Mouse (Mus musculus) adrenal gland, postnatal 36 days (tissue): ENCODE measurements around the gene Dcp1b. TPM values are rescaled to one million over a fixed set of nuclear protein-coding genes. Genes with fewer than 3 reads are reported as not detected.
A peak's percentile ranks its signal among the peaks of the same experiment; 100 is the strongest.

Source experiments
- DNase-seq, 2 experiments: peaks; one replicate each; pipeline ENCODE4 v3.0.0; 2021; ENCODE audit warnings: mixed read lengths in 1 of 2
- long read RNA-seq, 2 experiments: library from polyadenylated mRNA; stranded (forward); transcript quantifications; one replicate each; pipeline ENCODE4 v2.0.0; 2021; ENCODE audit warnings: borderline sequencing depth in 2 of 2
- total RNA-seq, 2 experiments: library from RNA; stranded (reverse); gene quantifications; 2 replicates each; pipeline ENCODE4 v1.2.3; 2021

The Dcp1b gene
- 10 to 100 TPM; 12.1 to 13.4 TPM for total RNA-seq
- long read RNA-seq, experiment 1, partial matches to known transcripts: 12 of 19 reads
- long read RNA-seq, experiment 1, other reads (novel, unspliced or antisense): 3 of 19 reads
- long read RNA-seq, experiment 2, partial matches to known transcripts: 4 of 8 reads
- long read RNA-seq, experiment 2, other reads (novel, unspliced or antisense): 0 of 8 reads

DNA sequence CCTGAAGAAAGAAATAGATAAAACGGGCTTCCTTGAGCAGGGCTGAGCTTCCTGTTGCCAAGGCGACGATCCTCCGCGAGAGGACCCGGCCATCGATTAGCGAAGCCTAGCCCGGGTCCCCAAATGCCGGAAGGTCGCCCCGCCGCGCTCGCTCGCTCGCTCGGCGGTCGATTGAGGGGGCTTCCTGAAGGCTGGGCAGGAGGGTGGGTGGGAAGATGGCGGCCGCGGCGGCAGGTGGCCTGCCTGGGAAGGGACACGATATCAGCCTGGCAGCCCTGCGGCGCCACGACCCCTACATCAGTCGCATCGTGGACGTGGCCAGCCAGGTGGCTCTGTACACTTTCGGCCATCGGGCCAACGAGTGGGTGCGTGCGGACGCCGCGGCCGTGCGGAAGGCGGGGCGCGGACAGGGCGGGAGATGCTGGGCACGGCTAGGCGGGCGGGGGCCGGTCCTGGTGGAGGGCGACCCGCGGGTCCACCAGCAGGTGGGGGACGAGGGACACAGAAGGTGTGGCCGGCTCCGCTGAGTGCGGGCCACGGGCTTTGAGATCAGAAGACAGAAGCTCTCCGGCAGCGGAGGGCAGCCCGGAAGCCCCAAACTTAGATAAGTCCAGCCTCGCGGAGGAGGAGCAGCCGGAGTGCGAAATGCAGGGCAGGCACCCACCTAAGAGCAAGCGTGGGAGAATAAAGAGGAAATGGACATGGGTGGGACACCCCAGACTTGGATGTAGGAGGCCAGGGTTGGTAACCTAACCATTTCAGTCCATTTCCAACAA lies at the start of gene Dcp1b:
Gene Dcp1b, plus strand, starts transcription at position 176 of the 776 bp plus-strand sequence.
- peak; percentile 90 to 95 for DNase-seq

DNA sequence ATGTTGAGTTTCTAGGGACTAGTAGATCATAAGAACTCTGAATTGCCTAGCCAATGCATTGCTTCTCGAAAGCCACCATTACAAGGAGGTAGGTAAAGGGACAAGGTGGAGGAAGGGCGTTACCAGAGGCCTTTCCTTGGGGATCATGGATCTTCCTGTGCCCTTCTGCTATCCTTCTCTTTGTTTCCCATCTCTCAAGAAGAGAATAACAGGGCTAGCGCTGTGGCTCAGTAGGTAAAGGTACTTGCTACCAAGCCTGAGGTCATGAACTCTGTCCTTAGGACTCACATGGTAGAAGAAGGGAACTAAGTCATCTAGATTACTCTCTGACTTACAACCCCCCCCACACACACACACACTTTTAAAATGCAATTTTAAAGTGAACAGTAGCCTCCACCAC lies 48.1 kb upstream of the Dcp1b start:
- DNase-seq: no peak

DNA sequence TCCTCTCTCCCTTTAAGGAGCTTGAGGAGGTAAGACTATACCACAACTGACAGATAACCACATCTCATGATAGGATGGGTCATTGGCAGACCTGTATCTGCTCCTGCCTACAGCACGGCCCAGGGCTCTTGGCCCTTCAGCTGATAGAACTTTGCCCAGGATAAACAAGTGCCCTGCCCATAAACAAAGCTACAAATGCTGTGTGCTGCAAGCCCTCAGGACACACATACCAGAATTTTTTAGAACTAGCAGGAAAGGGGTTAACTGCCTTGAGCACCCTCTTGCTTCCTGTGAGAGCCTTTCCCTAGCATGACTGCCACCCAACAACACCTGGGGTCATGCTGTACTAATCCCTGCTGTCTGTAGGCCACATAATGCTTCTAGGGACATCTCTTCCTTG lies 47.0 kb upstream of the Dcp1b start:
- DNase-seq: no peak

DNA sequence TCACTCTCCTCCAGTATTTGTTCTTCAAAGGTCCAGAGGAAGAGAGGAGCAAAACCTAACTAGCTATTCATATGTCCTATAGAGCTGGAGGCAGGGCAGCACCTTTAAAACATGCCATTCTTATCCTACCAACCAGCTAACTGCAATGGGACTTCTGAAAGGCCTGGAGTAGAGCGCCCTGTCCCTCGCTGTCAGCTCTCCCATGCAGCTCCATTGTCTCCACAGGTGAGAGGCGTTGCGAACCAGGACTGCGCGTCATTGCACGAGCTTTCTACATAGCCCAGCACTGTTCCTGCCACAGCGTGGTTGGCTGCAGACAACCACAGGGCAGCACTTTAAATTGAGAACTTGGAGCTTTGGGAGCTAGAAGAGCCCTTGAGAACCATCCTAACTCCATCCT lies 46.5 kb upstream of the Dcp1b start:
- no peak for DNase-seq

DNA sequence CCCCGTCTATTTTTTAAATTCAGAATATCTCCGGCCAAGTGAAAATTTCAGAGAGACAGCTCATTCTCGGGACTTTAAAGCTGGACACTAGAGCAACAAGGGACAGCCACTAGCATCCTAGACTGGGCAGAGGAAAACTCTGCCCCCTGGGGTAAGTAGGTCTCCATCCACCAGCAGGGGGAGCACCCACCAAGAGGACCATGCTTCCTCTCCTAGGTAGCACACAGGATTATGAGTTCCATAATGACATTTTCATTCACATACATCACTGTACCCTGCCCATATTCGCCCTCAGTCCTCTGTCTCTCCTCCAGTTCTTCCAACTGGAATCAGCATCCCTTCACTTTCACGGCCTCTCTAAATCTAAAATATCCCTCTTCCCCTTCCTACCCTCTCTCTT lies 45.4 kb upstream of the Dcp1b start:
- DNase-seq: peak; percentile 80 to 87

DNA sequence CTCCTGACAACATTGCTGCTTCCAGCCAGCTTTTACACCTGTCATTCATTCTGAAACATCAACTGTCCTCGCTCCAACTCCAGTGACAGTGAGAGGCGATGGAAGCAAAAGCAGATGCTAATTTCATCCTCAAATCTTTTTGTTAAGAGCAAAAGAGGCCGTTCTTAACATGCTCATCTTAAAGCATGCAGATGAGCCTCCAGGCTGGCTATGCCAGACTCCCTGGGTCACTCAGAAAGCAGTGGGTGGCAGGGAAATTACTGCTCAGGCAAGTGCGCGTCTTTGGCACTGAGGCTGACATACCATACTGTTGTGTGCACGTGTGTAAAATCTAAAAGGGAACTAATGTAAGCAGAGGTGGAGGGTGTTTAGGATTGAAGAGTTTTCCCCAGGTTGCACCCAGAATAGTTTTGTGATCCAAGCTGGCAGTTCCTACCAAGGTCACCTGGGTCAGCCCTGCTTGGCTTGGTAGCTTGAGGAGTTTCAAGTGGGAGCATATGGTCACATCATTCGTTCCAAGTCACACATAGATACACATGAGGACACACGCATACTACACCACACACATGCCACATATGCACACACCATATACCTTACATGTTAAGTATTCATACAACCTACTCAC lies 42.8 kb upstream of the Dcp1b start:
- DNase-seq: no peak

DNA sequence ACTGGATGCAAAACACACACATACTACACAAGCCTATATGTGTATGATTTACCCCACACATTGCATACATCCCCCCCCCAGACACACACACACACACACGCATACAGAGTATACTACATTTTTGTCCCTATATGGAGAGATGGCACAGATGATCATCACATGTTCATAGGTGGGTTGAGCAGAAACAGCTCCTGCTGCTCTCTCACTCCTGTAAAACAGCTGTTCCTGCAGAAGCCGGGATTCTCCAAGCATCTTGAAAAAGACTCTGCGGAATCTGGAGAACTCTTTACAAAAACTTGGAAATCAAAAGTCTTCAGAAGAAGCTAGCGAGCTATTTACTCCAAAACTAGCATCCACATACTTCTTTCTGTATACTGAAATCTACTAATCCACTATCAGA lies 42.2 kb upstream of the Dcp1b start:
- DNase-seq: no peak

DNA sequence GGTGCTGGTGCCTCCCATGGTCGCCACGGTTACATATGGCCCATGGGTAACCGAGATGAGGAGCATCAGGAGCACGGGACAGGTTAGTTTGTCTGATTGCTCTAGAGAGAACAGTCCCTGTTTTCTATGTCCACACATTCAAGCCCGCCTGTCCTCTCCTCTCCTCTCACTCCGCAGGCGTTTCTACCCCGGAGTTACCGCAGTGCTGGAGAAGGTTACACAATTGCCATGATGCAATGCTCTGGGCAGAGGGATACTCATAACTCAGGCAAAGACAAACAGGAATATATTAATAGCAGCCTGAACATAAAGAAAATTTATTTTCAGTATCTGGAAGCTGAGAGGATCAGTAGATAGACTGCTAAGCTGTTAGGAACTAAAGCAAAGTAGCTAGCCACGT lies 37.3 kb upstream of the Dcp1b start:
- DNase-seq: peak; percentile 18 to 43

DNA sequence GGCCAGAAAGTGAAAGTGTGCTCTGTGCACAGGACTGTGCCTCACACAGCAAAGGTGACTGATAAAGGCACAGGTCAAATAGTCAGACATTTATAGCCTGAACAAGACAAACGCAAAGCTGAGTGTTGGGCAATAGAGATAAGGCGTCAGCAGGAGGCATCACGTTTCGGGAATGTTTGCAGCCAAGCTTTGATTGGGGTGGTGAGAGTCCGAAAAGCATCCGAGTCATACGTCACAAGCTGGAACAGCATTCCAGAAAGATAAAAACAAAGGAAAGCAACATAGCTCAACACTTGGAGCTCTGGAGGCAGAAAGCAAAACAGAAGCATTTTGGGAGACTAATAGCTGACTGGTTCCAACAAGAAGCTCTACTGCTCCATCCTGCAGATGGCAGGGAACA lies 35.5 kb upstream of the Dcp1b start:
- DNase-seq: no peak

DNA sequence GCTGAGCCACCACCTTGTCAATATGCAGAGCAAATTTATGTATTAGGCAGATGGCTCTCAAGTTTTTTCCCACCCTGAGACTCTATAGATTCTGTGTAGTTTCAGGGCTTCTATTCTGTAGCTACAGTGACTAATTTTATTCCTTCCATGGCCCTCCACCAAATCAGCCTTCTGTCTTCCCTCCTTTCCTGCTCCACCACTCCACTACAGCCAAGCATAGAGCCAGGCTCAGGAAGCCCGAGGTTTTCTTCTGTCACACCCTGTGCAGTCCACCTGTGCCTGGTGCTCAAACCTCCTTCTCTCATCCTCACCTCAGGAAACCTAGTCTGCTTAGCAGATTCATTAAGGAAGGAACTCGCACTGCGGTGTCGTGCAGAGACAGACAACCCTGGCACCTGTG lies 29.9 kb upstream of the Dcp1b start:
- DNase-seq: no peak

DNA sequence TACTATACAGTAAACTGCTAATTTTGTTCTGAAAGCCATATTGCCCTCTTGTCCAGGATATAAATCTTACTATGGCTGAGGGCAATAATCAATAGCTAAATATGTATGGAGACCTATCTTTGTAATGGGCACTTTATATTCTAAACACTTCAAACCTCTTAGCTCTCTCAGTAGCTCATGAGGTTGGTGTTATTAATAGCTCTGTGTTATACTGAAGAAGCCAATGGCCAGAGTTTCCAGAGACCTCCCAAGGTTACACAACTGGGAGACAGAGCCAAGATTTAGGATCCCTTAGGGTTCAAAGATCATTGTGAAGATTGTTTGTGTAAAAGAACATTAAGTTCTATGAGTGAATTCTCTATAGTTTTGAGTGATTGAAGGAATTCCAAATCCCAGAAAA lies 9.4 kb upstream of the Dcp1b start:
- DNase-seq: no peak

DNA sequence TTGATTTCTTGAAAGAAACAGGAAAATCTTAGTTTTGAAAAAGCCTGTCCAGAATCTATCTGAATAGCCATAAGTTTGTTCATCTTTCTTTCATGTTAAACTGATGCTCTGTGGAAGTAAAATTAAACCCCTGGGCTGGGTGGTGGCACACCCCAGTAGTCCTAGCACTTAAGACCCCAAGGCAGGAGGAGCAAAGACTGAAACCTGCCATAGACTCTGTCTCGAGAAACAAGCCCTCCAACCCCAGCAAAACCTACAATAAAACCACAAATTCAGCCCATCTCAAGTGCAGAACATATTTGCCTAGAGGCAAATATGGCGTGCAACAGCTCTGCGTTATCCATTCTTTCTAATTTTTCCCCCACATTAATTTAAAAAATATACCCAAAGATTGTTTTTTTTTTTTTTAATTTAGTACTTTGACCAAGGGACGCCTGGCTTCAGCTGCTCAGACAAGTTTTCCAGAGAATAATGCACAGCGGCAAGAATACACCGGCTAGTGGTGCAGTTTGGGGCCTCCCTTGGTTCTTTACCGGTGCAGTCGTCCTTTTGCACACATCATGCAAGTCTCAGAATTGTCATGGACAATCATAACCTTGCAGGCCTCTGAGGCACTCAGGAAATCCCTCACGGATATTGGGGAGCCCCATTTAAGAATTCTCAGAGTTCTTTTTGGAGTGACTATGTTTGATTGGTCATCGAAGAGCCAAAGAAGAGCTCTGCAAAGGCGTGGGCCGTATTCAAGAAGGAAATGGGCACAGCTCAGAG lies 562 bp upstream of the Dcp1b start:
- DNase-seq: no peak

DNA sequence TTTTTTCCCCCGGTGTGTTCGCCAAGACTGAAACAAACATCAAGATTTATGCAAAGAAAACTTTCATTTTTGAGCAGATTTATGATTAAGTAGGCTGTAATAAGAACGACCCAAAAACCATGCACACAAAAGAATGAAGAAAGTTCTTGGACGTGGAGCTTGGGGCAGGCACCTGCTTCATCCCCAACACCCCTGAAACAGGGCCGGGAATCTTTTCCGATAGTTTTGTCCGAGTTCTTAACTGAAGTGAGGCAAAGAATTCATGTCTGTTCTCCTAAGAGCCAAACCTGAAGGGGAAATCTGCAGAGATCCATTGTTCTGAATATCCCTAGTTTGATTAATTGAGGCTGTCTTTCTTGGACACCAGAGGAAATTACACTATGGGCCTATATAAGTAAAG lies 1.1 kb downstream of the Dcp1b start:
- no peak for DNase-seq

DNA sequence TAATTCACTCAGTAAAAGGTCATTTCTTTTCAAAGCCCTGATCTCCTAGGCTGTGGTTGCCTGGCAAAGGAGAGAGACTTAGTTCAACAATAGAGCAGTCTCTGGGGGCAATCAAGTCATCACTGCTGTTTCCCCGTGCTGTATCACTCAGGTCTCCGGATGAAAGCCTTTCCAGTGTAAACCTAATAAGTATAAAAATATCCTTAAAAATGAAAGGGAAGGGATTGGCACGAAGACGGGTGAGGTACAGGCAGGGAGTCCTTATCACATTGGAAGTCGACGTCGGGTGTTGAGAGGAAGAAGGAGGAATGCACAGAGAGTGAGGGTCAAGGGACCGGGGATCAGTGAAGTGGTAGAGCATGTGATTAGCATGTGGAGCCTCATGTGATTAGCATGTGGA lies 2.0 kb downstream of the Dcp1b start:
- DNase-seq: peak in 1 of 2 experiments; percentile 21

DNA sequence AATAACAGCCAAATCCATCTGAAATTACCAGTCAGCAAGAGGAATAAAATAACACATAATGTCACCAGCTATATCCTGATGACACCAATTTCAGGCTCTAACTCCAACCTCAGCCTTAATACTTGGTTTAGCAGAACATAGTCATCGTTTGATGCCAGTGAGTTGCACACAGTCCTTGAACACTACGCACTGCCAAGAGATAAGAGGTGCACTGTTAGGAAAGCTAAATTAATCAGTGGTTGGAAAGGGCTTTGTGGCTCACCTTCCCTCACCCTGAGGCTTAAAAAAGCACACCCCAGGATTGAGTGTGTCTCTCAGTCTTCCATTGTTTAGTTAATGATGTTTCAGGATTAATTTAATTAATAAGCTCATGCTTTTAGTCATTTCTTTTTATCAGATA lies 5.1 kb downstream of the Dcp1b start:
- peak in 1 of 2 experiments; percentile 38 for DNase-seq

DNA sequence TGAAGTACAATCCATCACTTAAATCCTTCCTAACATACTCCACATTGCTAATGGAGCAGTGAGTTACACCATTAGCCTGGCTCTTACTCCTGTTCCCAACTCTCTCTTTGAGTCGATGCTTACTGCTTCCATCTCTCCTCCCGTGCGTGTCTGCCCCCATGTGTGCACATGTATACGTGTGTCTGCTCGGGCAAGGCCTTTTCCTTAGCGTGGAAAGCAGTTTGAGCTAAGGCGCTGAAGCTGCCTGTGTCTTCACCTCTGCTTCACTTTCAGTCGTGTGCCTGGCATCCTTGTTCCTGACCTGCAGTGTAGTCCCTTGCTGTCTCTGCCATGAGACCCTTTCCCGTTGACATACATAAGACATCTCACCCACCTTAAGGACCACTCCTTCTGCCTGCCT lies 7.2 kb downstream of the Dcp1b start:
- no peak for DNase-seq

DNA sequence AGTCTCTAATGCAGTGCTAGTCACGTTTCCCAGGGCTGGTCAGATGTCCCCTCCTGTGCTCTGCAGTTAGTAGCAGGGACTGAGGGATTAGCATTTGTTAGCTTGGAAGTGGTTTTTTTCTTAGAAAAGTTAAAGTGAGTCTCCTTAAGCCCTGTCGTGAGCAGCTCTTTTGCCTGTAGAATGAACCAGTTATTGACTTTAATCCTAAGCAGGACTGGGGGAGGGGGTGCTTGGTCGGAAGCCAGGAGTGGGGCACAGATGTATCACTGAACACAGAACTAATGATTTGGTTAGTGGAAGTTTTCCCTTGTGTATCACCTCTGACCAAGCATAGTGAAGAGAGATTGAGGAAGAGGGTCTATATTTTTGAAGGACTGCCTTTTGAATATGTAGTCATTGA lies 8.7 kb downstream of the Dcp1b start:
- DNase-seq: no peak

DNA sequence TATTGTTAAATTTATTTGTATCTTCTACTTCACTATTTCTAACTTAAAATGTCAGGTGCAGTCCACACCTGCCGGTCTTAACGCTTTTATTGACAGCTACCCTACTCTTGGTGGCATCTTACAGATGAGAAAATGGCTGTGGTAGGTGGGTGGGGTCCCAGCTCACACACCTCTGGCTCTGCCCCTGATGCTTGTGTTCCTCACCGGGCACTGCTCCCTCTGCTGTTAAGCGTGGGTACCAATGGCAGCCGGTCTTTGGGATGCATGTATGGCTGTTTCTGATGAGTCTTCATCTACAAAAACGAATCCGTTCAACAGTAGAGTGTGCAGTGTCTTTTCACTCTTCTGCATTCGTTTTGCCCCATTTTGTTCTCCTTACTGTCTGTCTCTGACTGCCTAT lies 11.6 kb downstream of the Dcp1b start:
- no peak for DNase-seq

DNA sequence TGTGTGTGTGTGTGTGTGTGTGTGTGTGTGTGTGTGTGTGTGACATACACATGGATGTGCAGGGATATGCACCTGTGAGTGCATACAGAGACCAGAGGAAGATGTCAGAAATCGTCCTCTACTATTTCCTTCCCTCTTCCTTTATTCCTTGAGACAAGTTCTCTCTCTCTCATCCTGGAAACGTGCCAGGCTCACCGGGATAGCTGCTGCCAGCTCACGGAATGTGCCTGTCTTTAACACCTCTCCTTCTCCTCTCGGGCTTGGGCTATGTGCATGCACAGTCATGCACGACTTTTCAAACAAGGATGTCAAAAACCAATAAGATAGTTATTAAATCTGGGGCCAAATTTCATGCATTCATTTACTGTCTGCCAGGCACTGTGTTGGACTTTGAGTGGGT lies 12.6 kb downstream of the Dcp1b start:
- DNase-seq: no peak

DNA sequence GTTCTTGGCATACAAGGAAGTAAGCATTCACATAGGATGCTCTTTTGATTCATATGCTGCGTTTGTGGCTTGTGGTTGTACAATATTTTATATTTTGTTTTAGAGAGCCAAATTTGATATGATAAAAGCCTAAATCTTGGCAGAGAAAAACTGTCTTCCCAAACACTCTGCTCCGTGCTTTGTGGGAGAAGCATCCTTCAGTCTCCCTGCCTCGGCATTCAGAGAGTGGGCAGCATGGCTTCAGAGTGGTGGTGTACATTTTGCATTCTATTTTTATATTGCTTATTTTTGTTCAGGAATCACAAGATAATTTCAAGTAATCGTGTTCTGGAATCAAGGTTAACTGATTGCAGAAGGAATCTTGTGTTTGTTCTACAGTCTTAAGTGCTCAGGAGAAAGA lies 16.4 kb downstream of the Dcp1b start:
- no peak for DNase-seq

DNA sequence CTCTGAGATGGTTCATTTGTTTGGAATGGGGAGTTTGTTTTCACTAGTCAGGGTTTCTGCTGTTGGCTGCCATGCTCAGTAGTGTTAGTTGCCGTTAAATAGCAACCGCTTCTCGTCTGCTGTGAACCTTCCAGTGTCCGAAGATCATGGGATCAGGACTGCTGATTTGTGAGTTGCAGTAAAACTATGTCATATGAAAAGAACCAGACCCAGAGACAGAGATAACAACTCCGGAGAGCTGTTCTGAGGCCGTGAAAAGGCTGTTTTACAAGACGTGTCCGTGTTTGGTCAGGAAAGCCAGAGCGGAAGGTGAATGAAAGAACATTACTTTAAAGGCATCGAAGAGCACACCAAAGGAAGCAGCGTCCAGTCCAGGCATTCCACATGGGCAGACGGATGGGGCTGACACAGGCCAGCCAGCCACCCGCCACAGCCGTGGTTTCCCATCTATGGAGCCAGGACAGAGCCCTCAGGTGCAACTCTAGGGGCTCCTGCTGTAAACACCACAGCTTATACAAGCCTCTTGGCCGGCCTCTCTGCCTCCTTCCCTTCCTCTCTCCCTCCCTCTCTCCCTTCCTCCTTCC lies 18.6 kb downstream of the Dcp1b start:
- no peak for DNase-seq

DNA sequence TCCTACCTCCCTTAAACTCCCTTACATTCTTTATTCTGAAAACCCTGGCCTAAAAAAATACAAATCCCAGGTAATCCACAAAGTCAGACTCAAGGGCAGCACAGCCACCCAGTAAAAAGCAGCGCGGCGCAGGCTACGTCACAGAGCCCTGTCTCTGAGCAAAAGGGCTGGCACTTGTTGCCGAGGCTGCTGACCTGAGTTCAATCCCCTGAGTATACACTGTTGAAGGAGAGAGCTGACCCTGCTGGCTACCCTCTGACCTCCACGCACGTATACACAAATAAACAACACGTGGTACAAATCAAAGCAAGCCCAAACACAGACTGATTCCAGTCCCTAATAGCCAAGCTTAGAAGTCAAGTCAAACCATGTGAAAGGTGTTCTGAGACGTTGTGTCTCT lies 19.1 kb downstream of the Dcp1b start:
- DNase-seq: no peak

DNA sequence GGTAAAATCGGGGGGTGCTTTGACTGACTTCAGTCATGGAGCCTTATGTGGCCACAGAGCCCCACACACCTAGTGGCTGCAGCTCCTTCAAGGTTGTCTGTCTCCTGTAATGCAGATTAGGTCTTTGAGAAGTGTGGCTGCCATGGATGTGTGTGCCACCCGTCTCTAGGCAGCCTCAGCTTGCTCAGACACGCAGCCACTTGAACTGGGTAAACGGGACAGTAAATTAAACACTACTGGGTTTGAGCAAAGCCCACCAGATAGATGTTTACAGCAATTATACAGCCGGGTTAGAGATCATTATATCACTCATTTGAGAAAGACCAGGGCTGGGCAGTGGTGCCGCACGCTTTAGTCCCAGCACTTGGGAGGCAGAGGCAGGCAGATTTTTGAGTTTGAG lies 19.5 kb downstream of the Dcp1b start:
- DNase-seq: no peak
